Mouse (Mus musculus): Measurements from ENCODE around the gene Suclg2.
"Not testable (repeated sequence)": the region's sequence is repeated elsewhere in the genome, so short reads cannot be mapped to it uniquely, and the experiment has no call there.

The Suclg2 gene

DNA sequence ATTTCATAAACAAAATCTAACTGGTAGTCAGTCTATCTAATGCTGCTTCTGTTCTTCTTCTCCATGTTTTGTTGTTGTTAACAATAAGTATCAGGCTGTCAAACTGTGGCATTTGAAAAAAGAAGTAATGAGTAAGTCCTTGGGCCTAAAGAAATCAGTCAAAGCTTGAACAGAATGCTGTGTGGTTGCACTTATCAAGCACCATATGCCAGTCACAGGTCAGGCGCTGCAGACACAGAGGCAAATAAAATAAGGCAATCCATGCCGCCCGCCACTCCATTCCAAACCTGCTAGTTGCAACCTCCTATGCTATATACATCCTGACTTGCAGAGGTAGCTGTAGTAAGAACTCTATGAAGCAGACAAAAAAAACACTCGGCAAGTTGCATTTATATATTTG is 100.2 kb downstream of the Suclg2 start:
- DNase-seq = no peak

GRCm38 (mm10) chr6:95613228-95613627 is 105.4 kb downstream of the Suclg2 start:
- no peak for DNase-seq

GRCm38 (mm10) chr6:95612412-95613022 is 106.1 kb downstream of the Suclg2 start:
- no peak for DNase-seq

DNA sequence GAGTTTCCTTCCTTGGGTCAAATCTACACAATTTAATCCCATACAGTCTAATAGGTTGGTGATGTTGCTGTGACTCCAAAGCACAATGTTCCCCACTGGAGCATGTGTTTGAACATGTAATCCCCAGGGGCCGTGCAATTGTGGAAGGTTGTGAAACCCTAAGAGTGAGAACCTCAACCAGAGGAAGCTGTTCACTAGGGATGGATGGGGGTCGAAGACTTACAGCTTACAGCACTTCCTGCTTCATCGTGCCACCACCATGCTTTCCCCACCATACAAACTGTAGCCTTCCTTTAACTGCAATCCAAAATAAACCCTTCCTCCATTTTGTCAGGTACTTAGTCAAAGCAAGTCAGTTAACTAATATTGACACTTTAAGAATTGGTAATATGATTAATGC is 107.5 kb downstream of the Suclg2 start:
- no peak for DNase-seq

GRCm38 (mm10) chr6:95608123-95608522 is 110.5 kb downstream of the Suclg2 start:
- DNase-seq = no peak

DNA sequence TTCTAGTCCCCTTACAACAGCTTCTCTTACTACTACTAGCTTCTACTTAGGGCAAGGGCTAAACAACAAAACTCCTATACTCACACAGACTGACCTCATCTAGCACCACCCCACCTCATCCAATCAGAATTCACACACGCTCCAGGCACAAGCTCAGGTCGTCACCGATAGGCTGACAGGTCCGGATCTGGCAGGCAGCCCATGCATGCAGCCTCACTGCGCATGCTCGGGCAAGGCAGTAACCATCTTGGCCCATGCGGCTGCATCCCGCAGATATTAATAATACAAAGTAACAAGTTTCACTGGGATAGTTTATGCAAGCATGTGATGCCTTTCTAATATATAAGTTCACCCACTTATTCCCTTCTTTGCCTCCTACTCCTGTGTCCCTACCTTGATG is 117.9 kb downstream of the Suclg2 start:
- DNase-seq = not testable (repeated sequence)

DNA sequence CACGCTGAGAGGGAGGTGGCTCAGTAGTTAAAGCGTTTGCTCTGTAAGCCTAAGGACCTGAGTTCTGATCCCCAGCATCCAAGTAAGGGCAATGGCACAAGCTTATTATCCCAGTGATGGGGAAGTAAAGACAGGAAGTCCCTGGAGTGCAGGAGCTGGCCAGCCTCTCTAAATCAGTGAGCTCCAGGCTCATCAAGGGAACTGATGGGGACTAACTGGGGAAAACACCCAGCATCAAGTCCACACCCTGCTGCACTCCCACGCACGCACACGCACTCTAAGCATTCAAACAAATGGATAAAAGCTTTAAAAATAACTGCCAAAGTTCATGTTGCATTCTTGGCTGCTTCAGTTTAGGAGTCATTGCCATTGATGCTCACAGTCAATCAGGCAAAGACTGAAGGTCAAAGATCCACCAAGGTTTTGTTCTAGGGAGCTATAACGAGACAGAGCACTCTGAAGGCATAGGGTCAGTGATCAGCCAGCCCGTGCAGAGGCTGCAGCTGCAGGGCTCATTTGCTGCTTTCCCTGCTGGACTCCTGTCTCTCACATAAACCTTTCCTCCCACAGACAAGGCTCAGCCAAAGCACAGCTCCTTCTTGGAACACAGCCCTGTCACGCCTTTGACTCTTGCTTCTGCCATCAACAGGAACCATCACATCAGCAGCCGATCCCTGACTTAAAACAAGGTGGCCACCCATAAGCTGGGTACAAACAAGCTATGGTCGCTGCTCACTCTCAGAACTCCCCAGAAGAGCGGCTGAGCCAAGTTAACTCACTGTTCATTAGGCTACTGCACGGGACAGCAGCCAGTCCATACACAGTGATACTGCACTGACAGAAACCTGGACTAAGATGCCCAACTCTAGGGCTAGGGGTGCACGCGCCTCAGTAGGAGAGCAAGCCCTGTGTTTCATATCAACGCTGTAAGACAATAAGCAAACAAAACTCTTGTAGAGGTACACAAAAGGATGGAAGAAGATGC is 121.5 kb downstream of the Suclg2 start:
- DNase-seq = no peak

- no peak for DNase-seq
These were observed 122.7 kb downstream of the Suclg2 start for GRCm38 (mm10) chr6:95595852-95596251.

DNA sequence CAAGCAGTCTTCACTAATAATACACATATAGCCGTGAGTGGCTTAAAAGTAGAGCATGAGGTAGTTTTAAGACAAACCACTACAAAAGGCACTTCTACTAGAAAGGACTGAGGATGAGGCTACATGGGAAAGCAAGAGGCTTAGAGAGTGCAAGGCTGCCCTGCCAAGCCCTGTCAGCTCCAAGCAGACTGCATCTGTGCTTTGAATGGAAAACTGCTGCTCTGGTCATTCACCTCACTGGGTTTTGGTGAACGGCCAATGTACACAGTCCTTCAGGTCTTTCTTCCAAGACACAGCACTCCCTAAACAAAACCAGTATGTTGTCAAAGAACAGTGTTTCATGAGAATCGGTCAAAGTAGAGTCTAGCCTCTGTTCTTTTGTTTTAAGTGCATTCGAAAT is 124.4 kb downstream of the Suclg2 start:
- DNase-seq = no peak

GRCm38 (mm10) chr6:95592396-95592795 is 126.2 kb downstream of the Suclg2 start:
- DNase-seq = no peak

DNA sequence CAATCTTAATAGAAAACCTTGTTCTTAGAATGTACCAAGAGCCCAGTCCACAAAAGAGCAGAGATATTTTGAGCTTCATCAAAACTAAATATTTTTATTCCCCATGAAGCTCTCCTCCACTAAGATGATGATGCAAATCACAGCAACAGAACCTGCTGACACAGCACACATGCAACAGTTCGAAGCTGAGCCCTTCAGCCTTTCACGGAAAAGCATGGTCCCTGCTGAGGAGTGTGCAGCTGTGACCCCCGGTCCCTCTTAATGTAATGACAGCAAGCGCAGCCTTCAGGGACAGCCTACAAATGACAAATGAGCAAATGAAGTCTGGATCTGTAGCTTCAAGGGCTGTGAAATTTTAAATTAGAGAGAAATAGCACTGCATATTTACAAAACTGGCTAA is 128.1 kb downstream of the Suclg2 start:
- DNase-seq = no peak

- DNase-seq = no peak
These were observed 131.3 kb downstream of the Suclg2 start for GRCm38 (mm10) chr6:95587108-95587796.

- no peak for DNase-seq
These were observed 136.7 kb downstream of the Suclg2 start for GRCm38 (mm10) chr6:95581893-95582292.

- no peak for DNase-seq
These were observed 138.8 kb downstream of the Suclg2 start for GRCm38 (mm10) chr6:95579792-95580191.

- DNase-seq = no peak
These were observed 143.1 kb downstream of the Suclg2 start for GRCm38 (mm10) chr6:95575531-95575930.

GRCm38 (mm10) chr6:95574867-95575266 is 143.7 kb downstream of the Suclg2 start:
- no peak for DNase-seq

- no peak for DNase-seq
These were observed 144.2 kb downstream of the Suclg2 start for GRCm38 (mm10) chr6:95574389-95574788.

- DNase-seq = no peak
These were observed 145.4 kb downstream of the Suclg2 start for GRCm38 (mm10) chr6:95573035-95573759.

DNA sequence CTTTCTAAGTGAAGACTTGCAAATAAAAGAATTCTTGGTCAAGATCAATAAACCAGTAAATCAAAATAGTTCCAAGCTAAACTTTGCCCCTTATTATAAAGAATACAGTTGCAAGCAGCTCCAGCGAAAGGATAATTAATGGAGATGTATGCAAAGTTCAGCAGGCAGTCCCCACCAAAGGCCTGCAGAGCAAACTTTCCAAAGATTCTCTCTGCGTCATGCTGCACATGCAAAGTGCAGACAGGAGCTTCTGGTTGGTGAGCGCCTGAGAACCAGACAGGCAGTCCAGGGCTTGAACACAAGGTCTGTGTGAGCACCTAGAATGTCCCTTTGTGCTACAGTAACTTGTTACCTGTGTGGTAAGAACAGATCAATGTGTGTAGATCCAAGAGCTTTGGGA is 147.0 kb downstream of the Suclg2 start:
- no peak for DNase-seq

DNA sequence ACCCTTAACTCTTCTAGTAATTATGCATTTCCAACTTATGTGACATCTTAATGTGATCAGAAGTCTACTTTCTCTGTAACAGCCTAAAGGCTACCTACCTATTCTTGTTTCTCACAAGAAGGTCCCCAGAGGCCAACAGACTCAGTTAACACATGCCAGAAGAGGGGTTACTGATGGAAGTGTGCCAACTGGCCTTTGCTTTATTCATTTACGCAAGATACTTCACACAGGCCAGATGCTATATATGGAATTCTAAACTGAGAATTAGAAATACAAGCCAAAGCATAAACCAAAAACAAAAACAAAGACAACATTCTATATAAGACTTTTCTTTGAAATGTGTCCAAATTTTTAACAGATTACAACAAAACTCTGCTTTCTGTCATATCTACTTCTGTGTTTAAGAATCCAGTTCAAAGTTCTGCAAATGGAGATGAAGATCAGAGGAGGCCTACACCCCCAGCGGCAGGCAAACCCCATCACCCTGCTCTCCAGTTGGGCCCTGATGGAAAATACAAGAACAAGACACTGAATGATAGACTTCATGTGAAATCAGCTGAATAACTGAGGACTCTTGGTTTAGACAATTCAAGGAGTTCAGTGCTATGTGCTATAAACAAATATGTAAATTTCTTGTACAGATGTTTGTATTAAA is 155.1 kb downstream of the Suclg2 start:
- no peak for DNase-seq

DNA sequence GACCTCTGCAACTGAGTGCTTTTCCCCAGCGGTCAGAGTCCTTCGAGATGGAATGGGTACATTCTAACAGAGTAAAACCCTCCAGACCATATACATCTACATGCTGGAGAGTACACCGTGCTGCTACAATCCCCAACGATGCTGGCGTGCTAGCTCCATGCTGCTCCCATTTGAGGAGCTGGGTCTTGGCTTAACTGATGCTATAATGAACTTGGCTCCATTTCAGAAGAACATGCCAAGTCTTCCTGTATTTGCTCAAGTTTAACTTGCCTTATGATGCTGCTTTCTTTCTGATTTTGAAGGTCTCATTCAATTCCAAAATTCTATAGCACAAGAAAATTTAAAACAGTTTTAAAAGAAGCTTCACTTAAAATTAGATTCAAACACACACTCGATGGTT is 162.3 kb downstream of the Suclg2 start:
- no peak for DNase-seq

DNA sequence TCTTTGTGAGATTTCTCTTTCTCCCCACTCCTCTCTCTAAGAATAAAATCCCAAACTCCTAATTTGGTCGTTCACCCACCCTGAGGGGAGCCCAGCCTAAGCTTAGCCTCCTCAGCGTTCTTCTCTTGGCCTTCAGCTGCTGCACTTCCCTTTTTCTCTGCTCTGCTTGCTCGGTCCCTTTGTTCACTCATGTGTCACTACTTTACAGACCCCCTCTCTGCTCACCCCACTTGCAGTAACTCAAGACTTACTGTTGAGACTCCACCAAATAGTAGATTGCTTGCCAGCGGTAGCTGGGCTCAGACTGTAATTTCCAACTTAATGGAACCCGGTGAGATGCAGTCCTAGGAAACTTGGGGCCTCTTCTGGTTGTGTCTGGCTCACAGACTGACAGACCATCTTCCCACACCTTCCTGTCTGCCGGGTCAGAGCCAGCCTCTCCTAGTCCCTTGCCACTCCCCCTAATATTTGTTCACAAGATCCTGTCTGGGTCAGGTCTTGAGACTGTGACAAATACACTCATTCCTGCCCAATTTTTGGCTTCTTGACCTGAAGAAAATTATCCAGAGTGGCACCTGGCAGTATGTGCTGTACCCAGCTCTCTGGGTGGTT is 166.2 kb downstream of the Suclg2 start:
- no peak for DNase-seq
